Mouse (Mus musculus) 416B (cell line): ENCODE results near the gene Wdr86.
"Not testable (repeated sequence)": the region's sequence is repeated elsewhere in the genome, so short reads cannot be mapped to it uniquely, and the experiment has no call there.

ENCODE experiments used
- DNase-seq: peaks from one replicate; pipeline ENCODE4 v3.0.0; 2011; ENCODE audit warnings: low read depth

The Wdr86 gene

DNA sequence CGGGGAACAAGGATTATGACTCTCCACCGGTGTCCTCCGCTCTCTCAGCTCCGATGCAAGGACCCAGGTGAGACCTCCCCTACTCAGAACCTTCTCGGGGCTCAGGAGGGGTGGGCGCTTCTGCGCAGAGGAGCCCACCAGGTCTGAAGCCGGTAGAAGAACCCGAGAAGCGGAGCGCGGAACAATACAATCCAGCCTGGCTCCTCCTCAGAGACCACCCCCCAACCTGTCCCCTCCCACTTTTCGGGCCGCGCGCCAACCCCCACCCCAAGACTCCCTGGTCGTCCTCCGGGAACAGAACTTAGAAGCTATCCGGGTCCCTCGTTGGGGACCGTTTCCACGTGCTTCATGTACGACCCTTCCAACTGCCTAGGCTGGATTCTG lies at the start of gene Wdr86:
Gene Wdr86 (minus strand): TSS at position 240 of the 384 bp plus-strand sequence.
- no peak for DNase-seq

DNA sequence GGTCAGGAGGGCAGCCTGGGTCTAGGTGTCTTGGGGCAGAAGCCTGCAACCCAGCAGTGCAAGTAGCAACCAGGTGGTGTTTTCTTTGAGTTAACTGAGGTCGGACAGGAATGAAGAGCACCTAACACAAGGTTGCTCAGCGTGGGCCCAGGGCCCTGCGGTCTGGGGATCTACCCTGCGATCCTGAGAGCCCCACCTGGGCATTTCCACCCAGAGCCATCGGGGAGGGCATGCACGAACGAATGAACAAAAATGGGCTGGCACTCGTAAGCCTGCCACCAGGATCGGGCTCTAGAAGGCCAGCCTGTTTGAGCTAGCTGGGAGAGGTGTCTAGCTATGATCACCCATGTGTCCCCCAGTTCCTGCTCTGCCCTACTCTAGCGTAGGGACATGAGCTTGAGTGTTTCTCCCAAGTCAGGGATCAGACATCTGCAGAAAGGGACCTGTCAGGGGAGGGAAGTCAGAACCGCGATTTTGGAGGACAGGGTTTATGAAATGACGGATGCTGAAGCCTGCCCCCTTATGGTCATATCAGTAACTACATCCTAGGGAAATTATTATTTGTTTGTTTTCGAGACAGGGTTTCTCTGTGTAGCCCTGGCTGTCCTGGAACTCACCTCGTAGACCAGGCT lies 49.5 kb upstream of the Wdr86 start:
- peak; percentile 65 for DNase-seq

DNA sequence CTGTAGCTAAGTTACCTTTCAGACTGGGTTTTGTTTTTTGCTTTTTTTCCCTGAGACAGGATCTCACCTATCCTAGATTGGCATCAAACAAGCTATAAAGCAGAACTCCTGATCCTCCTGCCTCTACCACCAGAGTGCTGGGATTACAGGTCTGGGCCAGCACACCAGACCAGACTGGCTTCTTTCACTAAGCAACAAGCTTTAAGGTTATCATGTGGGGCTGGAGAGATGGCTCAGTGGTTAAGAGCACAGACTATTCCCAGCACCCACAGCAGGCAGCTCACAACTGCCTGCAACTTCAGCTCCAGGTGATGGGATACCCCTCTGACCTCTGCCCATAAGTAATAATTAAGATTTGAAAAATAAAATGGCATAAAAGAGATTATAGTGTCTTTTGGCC lies 48.8 kb upstream of the Wdr86 start:
- no peak for DNase-seq

DNA sequence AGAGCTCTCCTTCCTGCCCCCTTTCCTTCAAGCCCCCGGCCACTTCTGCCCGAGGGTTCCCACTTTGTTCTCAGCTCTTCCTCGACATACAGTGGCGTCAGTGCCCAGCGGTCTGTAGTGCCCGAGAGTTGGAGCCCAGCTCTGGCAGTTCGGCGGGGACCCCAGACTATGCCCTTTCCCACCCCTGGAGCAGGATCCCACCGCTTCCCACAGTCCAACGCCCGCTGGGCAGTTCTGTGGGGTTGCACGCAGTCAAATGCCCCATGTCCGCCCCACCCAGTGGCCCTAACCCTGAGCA lies 48.3 kb upstream of the Wdr86 start:
- no peak for DNase-seq

DNA sequence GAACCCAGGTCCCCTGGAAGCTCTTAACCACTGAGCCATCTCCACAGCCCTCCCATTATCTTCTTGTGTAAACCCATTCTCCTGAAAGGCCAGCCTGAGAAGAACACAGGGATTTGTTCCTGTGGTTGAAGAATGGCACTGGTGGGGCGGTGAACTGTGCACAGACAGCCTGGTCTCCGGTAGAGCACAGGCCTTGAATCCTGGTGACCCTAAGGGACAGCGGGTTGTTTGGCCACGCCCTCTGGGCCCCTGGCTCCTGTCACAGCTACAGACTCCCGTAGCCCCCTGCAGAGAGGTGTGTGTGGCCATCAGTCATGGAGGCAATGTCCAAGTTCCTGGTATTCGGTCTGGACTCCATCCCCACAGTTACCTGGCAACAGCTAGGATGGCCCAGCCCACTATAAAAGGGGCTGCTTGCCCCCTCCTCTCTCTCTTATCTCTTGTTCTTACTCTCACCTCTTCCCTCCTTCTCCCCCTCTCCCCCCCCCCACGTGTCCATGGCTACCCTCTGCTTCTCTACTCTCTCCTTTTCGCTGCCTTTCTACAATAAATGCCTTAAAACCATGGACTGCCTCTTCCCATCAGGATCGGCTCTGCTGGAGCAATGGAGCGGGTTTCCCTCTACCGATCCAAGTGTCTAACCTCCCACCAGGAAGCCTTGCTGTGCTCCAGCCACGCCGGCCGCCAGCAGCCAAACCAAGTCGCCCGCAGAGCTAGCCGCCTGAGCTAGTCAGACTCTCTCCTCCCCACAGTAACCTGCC lies 47.7 kb upstream of the Wdr86 start:
- DNase-seq = no peak

DNA sequence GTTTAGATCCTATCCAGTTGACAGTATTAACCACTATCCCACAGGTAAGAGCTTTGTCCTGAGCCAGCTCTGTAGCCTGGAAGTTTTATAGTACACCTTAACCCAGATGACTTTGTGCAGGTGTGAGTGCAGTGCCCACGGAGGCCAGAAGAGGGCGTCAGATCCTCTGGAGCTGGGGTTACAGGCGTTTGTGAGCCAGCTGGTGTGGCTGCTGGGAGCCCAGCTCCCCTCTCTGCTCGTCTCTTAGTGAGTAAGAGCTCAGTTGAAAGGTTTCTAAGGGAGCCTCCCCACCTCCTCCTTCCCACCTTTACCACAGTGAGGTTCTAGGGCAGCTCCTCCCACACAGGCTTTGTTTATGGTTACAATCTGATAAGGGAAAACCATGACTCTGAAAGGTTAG lies 46.2 kb upstream of the Wdr86 start:
- peak; percentile 19 for DNase-seq

DNA sequence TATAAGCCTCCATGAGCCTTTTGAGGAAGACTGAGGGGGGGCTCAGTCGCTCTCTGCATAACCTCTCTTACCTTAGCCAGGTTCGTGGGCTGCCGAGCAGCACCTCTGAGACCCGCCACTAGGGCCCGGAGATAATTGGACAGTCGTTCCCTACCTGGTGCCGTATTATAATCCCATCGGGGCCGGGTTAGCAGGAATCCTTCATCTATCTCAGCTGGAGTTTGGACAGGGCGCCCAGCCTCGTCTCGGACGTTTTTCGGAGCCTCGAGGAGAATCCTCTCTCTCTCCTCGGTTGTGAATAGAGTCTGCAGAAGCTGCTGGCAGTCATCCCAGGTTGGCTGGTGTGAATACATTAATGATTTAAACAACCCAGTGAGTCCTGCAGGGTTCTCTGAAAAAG lies 44.0 kb upstream of the Wdr86 start:
- not testable (repeated sequence) for DNase-seq

DNA sequence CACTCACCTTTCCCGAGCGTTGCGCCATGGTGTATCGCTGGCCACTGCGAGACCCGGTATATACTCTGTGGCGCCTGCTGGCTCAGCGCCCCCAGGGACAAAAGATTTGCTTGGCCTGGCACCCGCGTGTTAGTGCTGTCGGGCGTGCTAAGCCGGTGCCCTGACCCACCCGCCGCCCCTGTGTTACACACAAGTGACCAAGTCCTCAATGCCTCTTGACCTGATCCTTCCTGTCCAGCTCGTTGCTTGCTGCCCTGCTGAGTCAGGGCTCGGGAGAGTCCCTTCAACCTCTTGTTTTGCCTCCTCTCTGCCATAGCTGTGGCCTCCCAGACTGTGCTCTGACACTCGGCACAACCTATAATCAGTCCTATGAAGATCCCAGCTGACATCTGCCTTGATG lies 27.3 kb upstream of the Wdr86 start, which contains the start of gene Crygn:
Gene Crygn (minus strand): TSS at position 193 of the 400 bp plus-strand sequence.
- DNase-seq = no peak

DNA sequence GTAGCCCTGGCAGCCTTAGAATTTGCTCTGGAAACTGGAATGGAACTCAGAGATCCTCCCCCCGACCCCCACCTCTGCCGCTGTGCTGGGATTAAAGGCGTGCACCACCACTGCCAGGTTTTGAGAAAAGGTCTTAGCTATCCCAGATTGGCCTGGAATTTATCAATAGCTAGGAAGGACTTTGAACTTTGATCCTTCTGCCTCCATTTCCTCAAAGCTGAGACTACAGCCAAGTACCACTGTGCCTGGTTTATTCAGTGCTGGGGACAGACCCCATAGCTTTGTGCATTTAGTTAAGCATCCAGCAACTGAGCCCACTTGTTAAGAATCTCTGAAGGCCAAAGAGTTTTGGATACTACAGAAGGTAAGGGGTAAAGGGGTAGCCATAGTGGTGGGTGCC lies 26.4 kb upstream of the Wdr86 start:
- no peak for DNase-seq

DNA sequence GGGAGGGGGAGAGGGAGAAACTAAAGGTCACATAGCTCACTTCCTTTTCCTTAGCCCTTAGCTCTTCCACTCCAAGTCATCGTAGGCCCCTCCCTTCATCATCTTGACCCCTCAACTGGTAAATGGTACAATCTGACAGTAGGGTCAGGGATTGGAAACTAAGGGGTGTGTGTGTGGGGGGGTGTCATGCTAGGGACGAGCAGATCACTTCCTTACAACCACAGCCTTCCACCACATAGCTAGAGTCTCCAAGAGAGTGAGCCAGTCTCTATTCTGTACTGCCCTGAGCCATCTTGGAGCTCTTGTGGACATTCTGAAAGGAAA lies 21.6 kb upstream of the Wdr86 start:
- peak; percentile 86 for DNase-seq

DNA sequence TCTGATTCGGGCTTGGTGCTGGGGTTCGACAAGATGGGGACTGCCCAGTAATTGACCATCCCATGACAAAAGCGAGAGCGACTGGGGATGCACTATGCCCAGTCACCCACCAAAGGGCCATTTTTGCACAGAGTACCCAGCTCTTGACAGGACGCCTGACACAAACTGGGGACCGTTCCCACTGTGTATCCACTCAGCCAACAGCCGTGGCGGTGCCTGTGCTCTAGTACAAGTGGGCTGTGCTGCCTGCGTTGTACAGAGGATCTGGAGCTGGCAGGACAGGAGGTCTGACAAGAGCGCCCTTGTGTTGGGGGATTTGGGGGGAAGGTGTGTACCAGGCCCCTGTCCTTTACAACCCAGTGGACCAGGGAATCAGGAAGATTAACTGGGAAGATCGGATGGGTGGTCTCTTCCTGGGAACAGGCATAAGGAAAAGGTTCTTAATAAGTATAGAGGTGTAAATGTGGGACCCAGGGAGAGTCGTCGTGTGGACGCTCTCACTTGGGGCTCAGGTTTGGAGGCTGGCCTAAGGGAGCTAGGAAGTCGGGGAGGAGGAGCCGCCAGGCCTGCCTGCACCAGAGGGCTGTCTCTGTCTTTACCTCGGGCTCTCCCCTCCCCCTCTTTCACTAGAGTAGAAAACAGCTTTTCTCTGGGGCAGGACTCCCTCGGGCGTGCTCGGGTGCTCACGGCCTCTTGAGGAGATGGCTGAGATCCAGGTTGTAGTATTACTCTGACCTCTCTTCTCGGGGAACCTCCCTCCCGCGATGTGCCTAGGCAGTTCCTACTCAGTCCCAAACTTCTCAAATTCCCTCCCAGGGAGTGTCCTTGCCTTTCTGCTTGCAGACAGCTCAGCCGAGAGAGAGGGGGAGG lies 21.0 kb upstream of the Wdr86 start:
- peak; percentile 83 for DNase-seq

DNA sequence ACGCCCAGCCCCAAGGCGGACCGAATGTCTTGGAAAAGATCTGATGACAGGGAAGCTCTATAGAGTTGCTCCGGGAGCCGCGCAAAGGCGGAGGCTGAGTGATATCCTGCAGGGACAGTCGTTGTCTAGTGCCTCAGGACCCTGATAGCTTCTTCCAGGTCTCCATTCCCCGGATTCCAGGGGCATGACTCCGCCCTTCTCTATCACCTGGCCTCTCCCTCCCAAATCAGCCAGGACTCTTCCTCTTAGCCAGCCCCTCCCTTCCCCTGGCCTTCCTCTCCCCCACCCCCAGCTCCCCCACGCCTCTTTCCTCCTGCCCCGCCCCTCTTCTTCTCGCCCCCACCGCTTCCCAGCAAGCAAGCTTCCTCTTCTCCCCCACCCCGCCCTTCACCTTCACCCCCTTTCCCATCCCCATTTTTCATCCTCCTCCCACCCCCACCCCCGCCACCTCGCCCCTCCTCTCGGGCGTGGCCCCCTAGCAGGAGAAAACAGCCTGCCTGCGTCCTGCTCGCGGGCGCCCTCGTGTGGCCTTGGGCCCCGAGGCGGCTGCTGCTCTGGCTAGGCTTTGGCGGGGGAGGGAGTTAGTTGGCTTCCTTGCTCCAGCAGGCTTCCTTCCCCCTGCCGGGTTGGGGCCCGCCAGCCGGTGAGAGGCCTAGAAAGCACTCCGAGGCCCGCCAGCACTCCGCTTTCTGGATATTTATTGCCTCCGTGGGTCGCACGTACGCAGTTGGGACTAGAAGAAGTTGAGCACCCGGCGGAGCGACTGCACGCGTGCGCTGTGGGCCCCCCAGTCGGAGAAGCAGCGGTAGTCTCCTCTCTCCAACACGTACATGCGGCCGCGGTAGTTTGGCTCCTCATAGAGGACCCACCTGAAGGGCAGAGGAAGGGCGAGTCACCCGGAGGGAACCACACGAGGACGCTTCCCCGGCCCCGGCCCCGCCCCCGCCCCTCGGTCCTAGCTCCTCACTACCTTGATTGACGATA lies 20.1 kb upstream of the Wdr86 start:
- DNase-seq = peak; percentile 87

DNA sequence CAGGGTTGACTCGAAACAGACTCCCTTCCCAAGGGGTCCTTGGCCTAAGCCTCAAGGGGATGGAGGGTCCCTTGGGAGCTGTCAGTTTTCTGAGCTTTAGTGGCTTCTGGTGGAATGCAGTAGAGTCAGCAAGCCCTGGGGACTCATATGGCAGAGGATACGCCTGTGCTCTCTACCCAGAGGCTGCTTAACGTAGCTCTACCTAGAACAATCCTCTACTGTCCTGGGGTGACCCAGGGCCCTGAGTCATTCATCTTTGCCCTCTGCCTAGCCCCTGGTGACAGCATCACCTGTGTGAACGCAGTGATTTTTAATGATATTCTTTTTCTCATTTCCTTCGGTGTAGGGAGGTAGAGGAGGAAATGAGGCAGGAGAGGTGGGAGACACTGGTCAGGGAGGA lies 19.2 kb upstream of the Wdr86 start:
- no peak for DNase-seq

DNA sequence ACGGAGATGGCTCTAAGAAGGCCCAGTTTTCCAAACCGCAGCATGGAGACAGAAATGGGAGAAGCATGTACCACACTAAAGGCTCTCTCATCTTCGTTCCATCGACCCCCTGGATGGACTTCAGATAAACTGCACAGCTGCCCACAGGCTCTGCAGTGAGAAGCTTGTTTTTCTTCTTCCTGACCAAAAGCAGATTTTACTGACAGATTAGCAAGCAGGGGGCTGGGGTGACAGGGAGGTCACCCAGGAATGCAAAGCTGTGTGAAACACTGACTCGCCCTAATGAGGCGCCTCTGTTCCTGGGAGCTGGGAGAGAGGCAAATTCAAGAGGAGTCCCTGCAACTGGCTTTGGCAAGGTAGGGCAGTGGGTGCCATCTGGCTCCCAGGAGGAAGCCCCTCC lies 17.0 kb upstream of the Wdr86 start:
- DNase-seq = no peak

DNA sequence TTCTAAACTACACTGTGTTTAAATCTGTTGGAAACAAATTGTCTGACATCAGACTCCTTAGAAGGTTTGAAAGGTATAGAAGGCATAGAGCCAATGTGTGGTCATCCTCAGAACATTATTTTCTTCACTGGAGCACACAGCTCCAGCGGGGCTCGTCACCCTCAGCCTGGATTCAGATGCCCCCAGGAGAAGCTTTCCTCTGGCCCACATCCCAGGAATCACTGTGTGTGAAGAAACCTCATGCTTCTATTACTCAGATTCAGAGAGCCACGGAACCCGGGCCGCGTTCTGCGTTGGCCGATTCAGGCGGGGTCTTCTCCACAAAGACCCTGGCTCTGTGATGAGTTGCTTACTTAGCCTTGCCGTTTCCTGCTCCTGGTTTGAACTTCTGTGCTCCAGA lies 13.4 kb upstream of the Wdr86 start:
- DNase-seq = no peak

DNA sequence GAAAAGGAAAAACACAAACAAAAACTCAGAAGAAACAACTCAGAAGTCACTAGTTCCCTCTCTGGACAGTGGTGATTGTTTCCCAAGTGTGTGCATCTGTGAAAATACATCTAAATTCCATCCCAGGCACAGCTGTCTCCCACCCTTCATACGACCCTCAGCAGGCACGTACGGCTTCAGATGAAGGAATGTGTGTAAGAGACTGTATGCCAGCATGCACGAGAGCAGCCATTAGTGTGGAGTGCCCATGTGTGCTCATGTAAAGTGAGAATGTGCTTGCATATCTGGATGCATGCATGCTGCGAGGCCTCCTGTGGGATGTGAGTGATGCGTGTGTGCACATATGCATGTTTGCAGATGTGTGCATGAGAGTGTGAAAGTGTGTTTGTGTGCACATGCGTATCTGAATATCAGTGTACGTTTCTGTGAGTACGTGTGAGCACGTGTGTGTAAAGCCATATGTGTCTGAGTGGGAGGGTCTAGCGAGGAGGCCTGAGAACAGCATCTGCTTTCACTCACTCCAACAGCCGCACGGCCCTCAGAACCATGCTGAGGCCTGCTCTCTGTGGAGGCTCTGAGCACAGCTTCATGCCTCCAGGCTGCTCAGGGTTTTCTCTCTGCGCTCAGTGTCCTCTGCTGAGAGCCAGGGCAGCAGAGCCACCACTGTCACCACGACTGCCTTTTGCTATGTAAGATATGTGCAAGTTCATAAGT lies 10.8 kb upstream of the Wdr86 start:
- DNase-seq = no peak

DNA sequence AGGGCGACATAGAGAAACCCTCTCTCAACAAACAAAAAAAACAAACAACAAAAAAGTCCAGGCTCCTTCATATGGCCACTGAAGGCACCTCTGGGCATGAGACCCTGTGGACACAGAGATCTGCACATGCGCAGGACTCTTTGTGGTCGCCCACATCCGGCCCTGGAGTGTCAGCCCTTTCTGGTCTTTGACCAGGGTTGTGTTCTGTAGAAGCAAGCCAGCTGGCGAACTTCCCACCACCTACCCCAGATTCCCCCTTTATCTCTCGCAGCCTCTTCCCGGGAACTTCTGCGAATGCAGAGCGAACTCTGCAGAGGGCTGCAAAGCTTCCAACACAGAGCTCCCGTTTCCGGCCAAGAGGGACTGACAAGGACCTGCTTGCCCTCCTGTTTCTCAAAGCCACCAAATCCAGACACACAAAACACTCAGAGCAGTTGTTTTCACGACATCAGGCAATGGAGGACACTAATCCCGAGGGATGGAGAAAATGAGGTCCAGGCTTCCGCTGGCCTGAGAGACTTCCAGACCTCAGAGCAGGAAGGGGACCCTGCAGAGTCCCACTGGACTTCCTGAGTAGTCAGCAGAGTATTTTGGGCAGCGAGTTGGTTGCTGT lies 8.7 kb upstream of the Wdr86 start:
- DNase-seq = peak; percentile 86

DNA sequence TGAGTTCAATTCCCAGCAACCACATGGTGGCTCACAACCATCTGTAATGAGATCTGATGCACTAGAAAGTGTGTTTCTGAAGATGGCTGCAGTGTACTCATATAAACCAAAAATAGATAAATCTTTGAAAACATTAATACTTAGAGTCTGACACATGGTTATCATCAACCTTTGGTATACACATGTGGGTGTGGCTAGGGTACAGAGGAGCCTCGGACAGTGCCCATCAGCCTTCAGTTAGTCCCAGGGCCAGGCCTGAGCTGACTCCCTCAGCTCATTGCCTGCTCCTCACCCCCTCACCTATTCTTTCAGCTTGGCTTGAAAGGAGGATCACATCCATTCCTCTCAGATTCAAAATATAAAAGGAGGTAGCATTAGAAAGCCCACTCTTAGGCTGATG lies 8.0 kb upstream of the Wdr86 start:
- no peak for DNase-seq

DNA sequence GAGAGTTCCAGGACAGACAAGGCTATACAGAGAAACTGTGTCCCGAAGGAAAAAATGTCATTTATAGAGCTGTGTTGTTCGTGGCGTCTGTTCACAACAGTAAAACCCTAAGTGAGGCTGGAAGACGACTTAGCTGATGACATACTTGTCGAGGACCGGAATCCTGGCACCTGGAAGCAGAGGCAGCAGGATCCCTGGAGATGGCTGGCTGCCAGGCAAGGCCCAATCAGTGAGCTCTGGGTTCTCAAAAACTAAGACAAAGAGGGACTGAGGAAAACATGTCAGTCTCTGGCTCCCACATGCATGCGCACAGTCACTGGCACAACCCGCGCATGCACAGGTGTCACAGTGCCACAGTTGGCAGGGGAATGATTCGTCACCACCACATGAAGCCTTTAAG lies 7.1 kb upstream of the Wdr86 start:
- no peak for DNase-seq

DNA sequence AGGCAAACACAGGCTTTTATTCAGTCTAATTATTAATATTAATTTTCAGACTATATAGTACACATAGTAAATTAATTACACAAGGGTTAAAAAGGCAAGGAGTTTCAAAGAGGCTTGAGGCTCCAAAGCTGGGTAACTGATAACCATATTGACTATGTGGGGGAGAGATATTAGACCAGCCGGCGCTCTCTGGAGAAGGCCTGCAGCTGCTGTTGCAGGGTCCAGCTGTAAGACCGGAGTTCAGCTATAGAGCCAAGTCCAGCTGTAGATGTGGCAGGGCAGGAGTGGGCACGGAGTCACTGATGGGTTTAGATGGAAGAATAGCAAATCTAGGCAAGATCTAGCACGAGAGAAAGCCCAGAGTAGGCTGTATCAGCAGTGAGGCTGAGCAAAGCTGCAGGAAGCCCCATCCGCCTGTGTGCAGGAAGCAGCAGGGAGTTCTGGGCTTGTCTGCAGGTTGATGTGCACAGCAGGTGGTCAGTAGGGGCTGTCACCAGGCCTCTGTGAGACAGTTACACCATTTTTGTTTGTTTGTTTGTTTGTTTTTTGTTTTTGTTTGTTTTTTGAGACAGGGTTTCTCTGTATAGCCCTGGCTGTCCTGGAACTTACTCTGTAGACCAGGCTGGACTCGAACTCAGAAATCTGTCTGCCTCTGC lies 3.4 kb upstream of the Wdr86 start:
- no peak for DNase-seq
